ENCODE assay signal across 21 mouse cellular contexts in the genomic region with DNA sequence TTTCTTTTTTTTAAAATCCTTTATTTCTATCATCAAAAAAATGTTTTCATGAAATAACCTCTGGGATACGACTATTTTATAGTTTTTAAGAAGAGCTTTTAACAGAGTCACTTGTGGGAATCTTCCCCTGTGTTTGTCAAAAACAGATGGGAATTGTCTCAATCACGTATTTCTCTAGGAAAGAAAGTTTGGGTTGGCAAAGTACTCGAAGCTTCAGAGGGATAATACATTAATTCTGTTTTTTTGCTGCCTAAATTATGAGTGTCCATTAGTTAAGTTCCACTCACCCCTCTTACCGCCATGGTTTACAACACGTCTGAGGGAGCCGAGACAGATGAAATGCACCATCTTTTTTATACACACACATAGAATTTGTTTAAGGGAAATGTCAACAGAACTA. TPM values are rescaled to one million over a fixed set of nuclear protein-coding genes. Genes with fewer than 3 reads are reported as not detected.
DNase-seq lines count a peak whose midpoint lies in the region; ATAC-seq and TF ChIP-seq lines count a peak whose summit lies in the region.
"Had no signal": no experiment of that assay in that cellular context is flagged by ENCODE, and none has a peak within 500 bp of the region (broad histone marks: within the 10 kb centered on the region; RNA-seq: fewer than 3 reads in every experiment).

No protein-coding gene starts in this region.

- H3K4me1 ChIP-seq in intestine, embryonic 14.5 days (replicated peaks; ENCODE audit: control insufficient read depth, insufficient read depth, low read length), result peaks cover 24% of the 10 kb centered on the region
- H3K4me1 ChIP-seq in intestine, postnatal 0 days (replicated peaks; ENCODE audit: control insufficient read depth, insufficient read depth, low read length), result no peaks in the 10 kb centered on the region
- H3K4me1 ChIP-seq in embryonic fibroblast, embryonic 13.5 days (ENCODE audit: control insufficient read depth, insufficient read depth, low read length), result peaks cover 6% of the 10 kb centered on the region; the same call in 1 of the 2 replicates
- peaks cover 5% of the 10 kb centered on the region for H3K4me1 ChIP-seq in stomach, embryonic 16.5 days (ENCODE audit: control insufficient read depth, insufficient read depth, low read length)

- H3K36me3 ChIP-seq in intestine, embryonic 14.5 days (ENCODE audit: control insufficient read depth, insufficient read depth, low read length), result no peaks in the 10 kb centered on the region
- no peaks in the 10 kb centered on the region for H3K36me3 ChIP-seq in intestine, postnatal 0 days (ENCODE audit: control insufficient read depth, insufficient read depth)
- no peaks in the 10 kb centered on the region for H3K36me3 ChIP-seq in stomach, embryonic 16.5 days (ENCODE audit: control insufficient read depth, insufficient read depth, low read length)
- H3K36me3 ChIP-seq: heart, embryonic 15.5 days; hindbrain, embryonic 15.5 days; midbrain, embryonic 12.5 days; neural tube, embryonic 12.5 days had no signal

- H3K9me3 ChIP-seq in intestine, embryonic 14.5 days (ENCODE audit: control insufficient read depth, low read length), result no peaks in the 10 kb centered on the region
- H3K9me3 ChIP-seq in intestine, postnatal 0 days (ENCODE audit: control insufficient read depth), result no peaks in the 10 kb centered on the region
- H3K9me3 ChIP-seq in stomach, embryonic 16.5 days (replicated peaks; ENCODE audit: control insufficient read depth, low read length), result no peaks in the 10 kb centered on the region
- H3K9me3 ChIP-seq: heart, embryonic 15.5 days; hindbrain, embryonic 15.5 days; midbrain, embryonic 12.5 days; neural tube, embryonic 12.5 days had no signal

- H3K27ac ChIP-seq in intestine, embryonic 14.5 days (ENCODE audit: low read depth), result no peak overlapping the region
- no peak overlapping the region for H3K27ac ChIP-seq in intestine, postnatal 0 days (ENCODE audit: low read depth, low read length)
- no peak overlapping the region for H3K27ac ChIP-seq in embryonic fibroblast, embryonic 13.5 days (ENCODE audit: insufficient read depth, low read length)
- H3K27ac ChIP-seq in stomach, embryonic 16.5 days (ENCODE audit: low read length), result no peak overlapping the region
- H3K27ac ChIP-seq: heart, adult 2 months; heart, embryonic 15.5 days; hindbrain, embryonic 15.5 days; liver, embryonic 14.5 days; midbrain, embryonic 12.5 days; neural tube, embryonic 12.5 days had no signal

- TF ChIP-seq CTCF in intestine, postnatal 0 days (IDR thresholded peaks at IDR 0.05; ENCODE audit: low read depth), result no peak
- no peak for TF ChIP-seq CTCF in embryonic fibroblast, embryonic 13.5 days (IDR thresholded peaks at IDR 0.05; ENCODE audit: borderline replicate concordance, insufficient read depth, low read length)

- peaks cover 33% of the 10 kb centered on the region for H3K27me3 ChIP-seq in intestine, embryonic 14.5 days (replicated peaks; ENCODE audit: control insufficient read depth, insufficient read depth, low read length)
- H3K27me3 ChIP-seq in intestine, postnatal 0 days (replicated peaks; ENCODE audit: control insufficient read depth, insufficient read depth, low read length), result peaks cover 44% of the 10 kb centered on the region
- H3K27me3 ChIP-seq in stomach, embryonic 16.5 days (ENCODE audit: control insufficient read depth, insufficient read depth, low read length), result peaks cover 40% of the 10 kb centered on the region

- peak overlapping the region; percentile 83 for H3K4me2 ChIP-seq in intestine, embryonic 14.5 days (ENCODE audit: low read length)
- H3K4me2 ChIP-seq in intestine, postnatal 0 days (replicated peaks; ENCODE audit: low read depth), result no peak overlapping the region
- H3K4me2 ChIP-seq in stomach, embryonic 16.5 days (ENCODE audit: low read depth, low read length), result no peak overlapping the region

- no peak for ATAC-seq in intestine, embryonic 14.5 days (replicated peaks; ENCODE audit: low FRiP score, low TSS enrichment, low read depth)
- ATAC-seq in intestine, postnatal 0 days, result no peak
- no peak for ATAC-seq in stomach, embryonic 16.5 days (ENCODE audit: insufficient read depth, low FRiP score)

- H3K9ac ChIP-seq in intestine, embryonic 14.5 days (ENCODE audit: low read length), result no peak overlapping the region
- no peak overlapping the region for H3K9ac ChIP-seq in intestine, postnatal 0 days (ENCODE audit: low read depth, low read length)
- H3K9ac ChIP-seq in stomach, embryonic 16.5 days (ENCODE audit: low read length), result no peak overlapping the region
- H3K9ac ChIP-seq: heart, embryonic 15.5 days; hindbrain, embryonic 15.5 days; liver, embryonic 14.5 days; midbrain, embryonic 12.5 days; neural tube, embryonic 12.5 days had no signal

- no peak for DNase-seq in intestine, embryonic 14.5 days (ENCODE audit: low spot score)
- peak; percentile 16 for DNase-seq in lung, postnatal 36 days
- DNase-seq in lung, adult 18-20 months, result no peak
- no peak for DNase-seq in cerebellum, postnatal 10 days
- DNase-seq in layer of hippocampus, adult 11-12 months (ENCODE audit: low spot score), result no peak
- DNase-seq: cerebellum, adult 2 months; gastrocnemius, postnatal 10 days; heart, adult 2 months; heart, postnatal 4 days; kidney, adult 18-20 months; kidney, postnatal 25 days; left cerebral cortex, postnatal 4 days; thymus, adult 18-20 months had no signal

- TF ChIP-seq POLR2A in embryonic fibroblast, embryonic 13.5 days (IDR thresholded peaks at IDR 0.05; ENCODE audit: low read depth, low read length), result no peak

- WGBS in intestine, embryonic 14.5 days, result 23% methylated on average over 6 of the region's 6 CpGs
- 50% methylated on average over 6 of the region's 6 CpGs for WGBS in intestine, postnatal 0 days
- 40% methylated on average over 6 of the region's 6 CpGs for WGBS in stomach, embryonic 16.5 days

- no peak overlapping the region for H3K4me3 ChIP-seq in intestine, embryonic 14.5 days (ENCODE audit: low read depth, low read length)
- H3K4me3 ChIP-seq in intestine, postnatal 0 days (ENCODE audit: low read depth, low read length), result no peak overlapping the region
- H3K4me3 ChIP-seq in embryonic fibroblast, embryonic 13.5 days (ENCODE audit: insufficient read depth, low read length), result peak overlapping the region; percentile 59
- peak overlapping the region; percentile 11; the same call in 1 of the 2 replicates for H3K4me3 ChIP-seq in stomach, embryonic 16.5 days (replicated peaks; ENCODE audit: low read length)
- H3K4me3 ChIP-seq: heart, adult 2 months; hindbrain, embryonic 15.5 days had no signal

RNA-seq across cellular contexts. Expression of a gene that starts 2.2 kb away (rescaled TPM):
- 7.1 and 9.7 TPM in 2 replicates for polyA plus RNA-seq in intestine, embryonic 14.5 days (2014; fragmentation: Nextera tagmentation; extraction: Ambion mirVana)
- polyA plus RNA-seq in intestine, postnatal 0 days (2015; fragmentation: Nextera tagmentation; extraction: Ambion mirVana), result 2.5 and 2.7 TPM in 2 replicates
- 57.2 and 67.7 TPM in 2 replicates for polyA plus RNA-seq in embryonic fibroblast, embryonic 13.5 days (2011; ENCODE audit: insufficient read length, low read depth, missing spikeins)
- polyA plus RNA-seq in stomach, embryonic 16.5 days (2015; fragmentation: Nextera tagmentation; extraction: Ambion mirVana), result 7.0 and 8.1 TPM in 2 replicates

Comparison
In these comparisons a context has a peak if more than half of its experiments do, and no peak if none do; other contexts are left out.
1. H3K4me3 ChIP-seq: peak in embryonic fibroblast, embryonic 13.5 days (single experiment) and stomach, embryonic 16.5 days (single experiment); none in intestine, embryonic 14.5 days (single experiment) and intestine, postnatal 0 days (single experiment).